Mouse (Mus musculus) left cerebral cortex, adult 2 months (tissue): ENCODE results near the gene Cox7b2. TPM values are rescaled to one million over a fixed set of nuclear protein-coding genes. Genes with fewer than 3 reads are reported as not detected.
"Not testable (repeated sequence)": the region's sequence is repeated elsewhere in the genome, so short reads cannot be mapped to it uniquely, and the experiment has no call there.

ENCODE experiments used
- DNase-seq, 2 experiments: peaks; one replicate each; pipeline ENCODE4 v3.0.0; 2021 to 2022; ENCODE audit warnings: low spot score in 2 of 2, mixed read lengths in 1 of 2; ENCODE audit errors: extremely low spot score in 1 of 2
- H3K27ac ChIP-seq: fragments of 200-600 bp; 2 replicates; pipeline ENCODE4 v1.8.1; 2022
- H3K4me3 ChIP-seq: fragments of 200-600 bp; 2 replicates; pipeline ENCODE4 v1.8.1; 2022
- CTCF ChIP-seq: fragments of 200-600 bp; IDR thresholded peaks from 2 replicates; pipeline ENCODE4 v1.8.1; 2022; ENCODE audit warnings: antibody characterized with exemption, mild to moderate bottlenecking, moderate library complexity
- intact Hi-C: fragments of 180-260 bp; cut with DNase I; formaldehyde crosslinking; loops from one replicate; pipeline ENCODE4 v1.15.1; 2025
- long read RNA-seq, 2 experiments: library from polyadenylated mRNA; stranded (forward); transcript quantifications; one replicate each; pipeline ENCODE4 v2.0.0; 2021; ENCODE audit warnings: borderline mapping rate in 2 of 2
- total RNA-seq, 2 experiments: library from RNA; stranded (reverse); gene quantifications; 2 replicates each; pipeline ENCODE4 v1.2.3; 2021

The Cox7b2 gene
- total RNA-seq: not detected
- long read RNA-seq, experiment 1: 0 reads
- long read RNA-seq, experiment 2: 0 reads

DNA sequence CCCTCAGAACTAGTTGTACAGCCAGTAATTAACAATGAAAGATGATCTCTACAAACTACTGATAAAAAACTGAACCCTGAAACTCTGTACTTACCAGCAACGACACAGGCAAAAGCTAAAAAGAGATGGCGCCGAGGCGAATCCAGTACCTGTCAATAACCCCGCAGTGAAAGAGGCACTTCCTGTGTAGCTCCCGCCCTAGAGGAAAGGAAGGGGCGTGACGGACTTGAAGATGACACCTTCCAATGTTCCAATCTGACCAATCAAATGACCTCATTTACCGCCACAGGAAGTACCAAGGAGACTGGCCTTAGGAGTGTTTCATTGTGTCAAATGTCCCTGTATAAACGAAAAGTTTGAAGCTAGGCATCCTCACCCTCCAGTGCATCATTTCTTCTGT is at the start of gene Cox7b2:
Gene Cox7b2 (minus strand): TSS at position 127 of the 400 bp plus-strand sequence.
- no peak for TF ChIP-seq CTCF
- Histone ChIP-seq H3K27ac (no peak within 1 kb of the TSS), H3K4me3 (no peak within 1 kb of the TSS)
- intact Hi-C loops: loop anchor here (5.0 kb wide), 1 partner anchor 544 kb away; no protein-coding TSS in a partner anchor
- DNase-seq: no peak

DNA sequence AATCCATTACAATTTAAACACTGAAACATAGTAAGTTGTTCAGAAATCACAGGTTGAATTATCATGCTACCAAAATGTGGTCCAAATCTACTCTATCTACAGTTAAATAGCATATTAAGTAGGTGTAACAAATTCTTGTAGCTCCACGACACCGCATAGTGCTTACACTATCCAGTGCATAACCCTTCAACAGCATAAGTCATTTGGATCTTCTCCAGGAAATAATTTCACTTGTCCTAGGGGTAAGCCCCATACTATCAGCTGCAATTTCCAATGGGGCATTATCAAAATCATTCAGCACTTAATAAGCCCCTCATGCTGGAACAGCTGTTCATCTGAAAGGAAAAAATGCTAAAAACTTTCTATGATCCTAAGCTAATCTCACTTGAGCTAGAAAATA is 47.3 kb upstream of the Cox7b2 start:
- H3K27ac ChIP-seq: no peak overlapping the region
- no peak for TF ChIP-seq CTCF
- no peak for DNase-seq
- H3K4me3 ChIP-seq: no peak overlapping the region
- intact Hi-C loops: no loop called here

DNA sequence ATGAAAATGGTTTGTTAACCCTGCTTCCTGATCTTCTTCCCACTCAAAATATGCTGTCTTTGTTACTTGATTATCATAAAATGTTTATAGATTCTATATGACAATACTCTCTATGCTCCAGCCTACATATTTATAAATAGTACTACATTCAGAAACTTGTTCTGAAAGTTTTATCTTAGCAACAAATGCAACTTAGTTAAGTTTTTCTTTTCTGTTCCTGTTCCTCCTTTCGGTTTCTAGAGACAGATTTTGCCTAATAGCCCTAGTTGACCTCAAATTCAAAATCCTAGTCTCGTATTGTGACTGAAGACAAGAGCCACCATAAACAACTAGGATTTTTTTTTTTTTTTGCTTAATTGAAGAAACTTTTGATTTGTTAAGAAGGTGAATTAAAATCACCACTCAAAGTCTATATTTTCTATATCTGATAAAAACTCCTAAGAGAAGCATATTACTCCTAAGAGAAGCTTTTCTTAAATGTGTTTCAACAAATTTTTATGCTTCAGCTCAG is 45.8 kb upstream of the Cox7b2 start:
- intact Hi-C loops: no loop called here

GRCm38 (mm10) chr5:71571646-71572237 is 23.7 kb upstream of the Cox7b2 start:
- intact Hi-C loops: no loop called here
- Histone ChIP-seq H3K27ac (no peak overlapping the region), H3K4me3 (no peak overlapping the region)
- DNase-seq: no peak
- no peak for TF ChIP-seq CTCF

More for the DNA sequence above, 45.8 kb upstream of the Cox7b2 start:
- no peak for DNase-seq
- H3K4me3 ChIP-seq: no peak overlapping the region
- no peak overlapping the region for H3K27ac ChIP-seq
- TF ChIP-seq CTCF: no peak

DNA sequence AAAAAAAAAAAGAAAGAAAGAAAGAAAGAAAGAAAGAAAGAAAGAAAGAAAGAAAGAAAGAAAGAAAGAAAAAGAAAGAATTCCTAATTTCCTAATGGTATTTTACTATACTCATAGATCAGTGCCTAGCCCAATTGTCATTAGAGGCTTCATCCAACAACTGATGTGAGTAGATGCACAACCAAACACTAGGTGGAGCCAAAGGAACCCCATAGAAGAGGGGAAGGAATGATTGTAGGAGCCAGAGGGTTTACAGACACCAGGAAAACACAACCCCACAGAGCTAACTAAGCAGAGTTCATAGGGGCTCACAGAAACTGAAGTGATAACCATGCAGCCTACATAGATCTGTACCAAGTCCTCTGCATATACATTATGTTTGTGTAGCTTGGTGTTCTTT is 2.5 kb downstream of the Cox7b2 start:
- no peak for DNase-seq
- intact Hi-C loops: loop anchor here (5.0 kb wide), 1 partner anchor 547 kb away; no protein-coding TSS in a partner anchor

GRCm38 (mm10) chr5:71525486-71525885 is 22.5 kb downstream of the Cox7b2 start:
- DNase-seq, H3K27ac ChIP-seq, H3K4me3 ChIP-seq, intact Hi-C loops: not testable (repeated sequence)

More for the DNA sequence above, 2.5 kb downstream of the Cox7b2 start:
- H3K4me3 ChIP-seq: no peak overlapping the region
- no peak overlapping the region for H3K27ac ChIP-seq
- peak; percentile 54 for TF ChIP-seq CTCF

DNA sequence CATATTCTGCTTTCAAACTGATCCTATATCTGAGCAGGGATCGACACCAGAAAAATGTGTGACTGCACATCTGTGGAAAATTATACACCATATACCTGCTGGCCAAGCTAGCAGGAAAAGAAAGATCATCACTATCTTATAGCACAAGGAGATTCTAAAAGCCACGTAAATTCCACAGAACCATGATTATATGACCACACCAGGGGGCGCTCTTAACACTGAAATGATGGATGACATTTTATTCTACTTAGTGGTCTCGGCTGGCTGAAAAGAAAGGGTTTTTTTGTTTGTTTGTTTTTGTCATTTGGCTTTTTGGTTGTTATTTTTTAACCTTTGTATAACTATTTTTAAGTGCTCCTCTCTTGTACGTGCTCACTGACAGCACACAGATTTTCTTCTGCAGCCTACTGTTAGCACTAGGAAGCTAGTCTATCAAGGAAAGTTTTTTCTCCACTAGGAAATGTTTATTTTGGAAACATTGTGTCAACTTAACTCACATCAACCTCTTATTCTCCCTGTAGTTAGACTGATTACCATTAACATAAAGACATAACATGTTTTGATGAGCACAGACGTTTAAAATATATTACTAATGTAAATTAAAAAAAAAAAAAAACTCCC is 45.8 kb downstream of the Cox7b2 start:
- Histone ChIP-seq H3K27ac (no peak overlapping the region), H3K4me3 (no peak overlapping the region)
- peak; percentile 80 for TF ChIP-seq CTCF
- DNase-seq: peak; percentile 67 to 74
- intact Hi-C loops: loop anchor here (2.0 kb wide), 3 partner anchors 163 to 767 kb away; no protein-coding TSS in a partner anchor

- H3K4me3 ChIP-seq: no peak overlapping the region
- H3K27ac ChIP-seq: no peak overlapping the region
- intact Hi-C loops: no loop called here
- TF ChIP-seq CTCF: no peak
- DNase-seq: no peak
Measured at GRCm38 (mm10) chr5:71495621-71496020, 52.4 kb downstream of the Cox7b2 start.

GRCm38 (mm10) chr5:71456957-71457356 is 91.0 kb downstream of the Cox7b2 start:
- DNase-seq: no peak
- H3K27ac ChIP-seq: no peak overlapping the region
- no peak overlapping the region for H3K4me3 ChIP-seq
- intact Hi-C loops: no loop called here
- no peak for TF ChIP-seq CTCF

DNA sequence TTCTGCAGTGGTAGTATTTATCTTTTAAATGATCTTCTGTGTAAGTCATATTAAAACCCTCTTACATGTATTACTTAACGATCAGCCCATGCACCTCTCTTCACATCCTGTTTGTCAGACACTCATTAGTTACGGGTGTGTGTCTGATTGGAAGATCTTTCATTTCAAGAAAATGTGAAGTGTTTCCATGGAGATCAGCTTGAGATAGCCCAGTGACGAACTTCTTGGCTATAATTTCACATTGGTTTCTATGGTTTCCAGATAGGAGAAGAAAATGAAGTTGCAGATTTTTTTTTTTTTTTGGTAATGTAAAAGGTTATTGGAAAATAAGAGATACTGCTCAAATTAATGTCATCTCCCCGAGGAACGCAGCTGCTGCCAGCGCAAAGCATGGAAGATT is 107.8 kb downstream of the Cox7b2 start:
- Histone ChIP-seq H3K4me3 (peak overlapping the region; percentile 28), H3K27ac (peak overlapping the region; percentile 3)
- DNase-seq: no peak
- intact Hi-C loops: no loop called here
- no peak for TF ChIP-seq CTCF

Other genes starting within 250 kb of the Cox7b2 start
- 10 to 100 TPM; 92.5 to 95.1 TPM for gene Gabrb1, start 109.9 kb upstream of the Cox7b2 start, total RNA-seq
- 100 to 1,000 TPM in 1 of 2 experiments, 10 to 100 TPM in 1; 93.8 to 117 TPM for gene Gabra4, start 110.1 kb upstream of the Cox7b2 start, total RNA-seq